Mouse (Mus musculus): ENCODE results near the gene Bcas1. TPM values are rescaled to one million over a fixed set of nuclear protein-coding genes. Genes with fewer than 3 reads are reported as not detected.
A peak's percentile ranks its signal among the peaks of the same experiment; 100 is the strongest.

Gene Bcas1
- polyA plus RNA-seq, 1 experiment from 2014 or later: 1.5 TPM

GRCm38 (mm10) chr2:170388320-170388719, 39.3 kb downstream of the Bcas1 start:
- no peaks in the 10 kb centered on the region for H3K9me3 ChIP-seq (ENCODE audit: control insufficient read depth, low read depth, low read length)
- no peak overlapping the region for H3K9ac ChIP-seq (replicated peaks; ENCODE audit: low read depth, low read length)
- no peak overlapping the region for H3K4me2 ChIP-seq (replicated peaks; ENCODE audit: low read depth, low read length)
- 78% methylated on average over 5 of the region's 5 CpGs for WGBS
- H3K27me3 ChIP-seq (ENCODE audit: control insufficient read depth, insufficient read depth, low read length): no peaks in the 10 kb centered on the region
- H3K27ac ChIP-seq (ENCODE audit: low read length): no peak overlapping the region
- H3K4me1 ChIP-seq (ENCODE audit: control insufficient read depth, insufficient read depth, low read length): no peaks in the 10 kb centered on the region
- H3K4me3 ChIP-seq (ENCODE audit: low read depth, low read length): no peak overlapping the region
- ATAC-seq (ENCODE audit: insufficient number of reproducible peaks, insufficient read depth, low FRiP score, low read depth): no peak
- no peaks in the 10 kb centered on the region for H3K36me3 ChIP-seq (ENCODE audit: control insufficient read depth, insufficient read depth, low read length)

GRCm38 (mm10) chr2:170385556-170385955, 42.1 kb downstream of the Bcas1 start:
- no peak overlapping the region for H3K4me3 ChIP-seq (ENCODE audit: low read depth, low read length)
- no peak overlapping the region for H3K4me2 ChIP-seq (replicated peaks; ENCODE audit: low read depth, low read length)
- no peaks in the 10 kb centered on the region for H3K27me3 ChIP-seq (ENCODE audit: control insufficient read depth, insufficient read depth, low read length)
- H3K4me1 ChIP-seq (ENCODE audit: control insufficient read depth, insufficient read depth, low read length): no peaks in the 10 kb centered on the region
- H3K36me3 ChIP-seq (ENCODE audit: control insufficient read depth, insufficient read depth, low read length): no peaks in the 10 kb centered on the region
- ATAC-seq (ENCODE audit: insufficient number of reproducible peaks, insufficient read depth, low FRiP score, low read depth): no peak
- WGBS: 96% methylated on average over 1 of the region's 1 CpGs
- no peaks in the 10 kb centered on the region for H3K9me3 ChIP-seq (ENCODE audit: control insufficient read depth, low read depth, low read length)
- no peak overlapping the region for H3K27ac ChIP-seq (ENCODE audit: low read length)
- H3K9ac ChIP-seq (replicated peaks; ENCODE audit: low read depth, low read length): no peak overlapping the region

- no peak overlapping the region for H3K4me3 ChIP-seq (ENCODE audit: low read depth, low read length)
- H3K4me2 ChIP-seq (replicated peaks; ENCODE audit: low read depth, low read length): no peak overlapping the region
- WGBS: 74% methylated on average over 1 of the region's 1 CpGs
- H3K9me3 ChIP-seq (ENCODE audit: control insufficient read depth, low read depth, low read length): no peaks in the 10 kb centered on the region
- no peak for ATAC-seq (ENCODE audit: insufficient number of reproducible peaks, insufficient read depth, low FRiP score, low read depth)
- no peak overlapping the region for H3K9ac ChIP-seq (replicated peaks; ENCODE audit: low read depth, low read length)
- no peak overlapping the region for H3K27ac ChIP-seq (ENCODE audit: low read length)
- H3K36me3 ChIP-seq (ENCODE audit: control insufficient read depth, insufficient read depth, low read length): no peaks in the 10 kb centered on the region
- no peaks in the 10 kb centered on the region for H3K4me1 ChIP-seq (ENCODE audit: control insufficient read depth, insufficient read depth, low read length)
- H3K27me3 ChIP-seq (ENCODE audit: control insufficient read depth, insufficient read depth, low read length): no peaks in the 10 kb centered on the region
Observed at GRCm38 (mm10) chr2:170384770-170385169, 42.9 kb downstream of the Bcas1 start.

GRCm38 (mm10) chr2:170373391-170373790, 54.3 kb downstream of the Bcas1 start:
- H3K4me2 ChIP-seq (replicated peaks; ENCODE audit: low read depth, low read length): no peak overlapping the region
- H3K9me3 ChIP-seq (ENCODE audit: control insufficient read depth, low read depth, low read length): no peaks in the 10 kb centered on the region
- H3K27ac ChIP-seq (ENCODE audit: low read length): no peak overlapping the region
- 86% methylated on average over 10 of the region's 10 CpGs for WGBS
- H3K27me3 ChIP-seq (ENCODE audit: control insufficient read depth, insufficient read depth, low read length): no peaks in the 10 kb centered on the region
- H3K36me3 ChIP-seq (ENCODE audit: control insufficient read depth, insufficient read depth, low read length): no peaks in the 10 kb centered on the region
- no peak for ATAC-seq (ENCODE audit: insufficient number of reproducible peaks, insufficient read depth, low FRiP score, low read depth)
- no peaks in the 10 kb centered on the region for H3K4me1 ChIP-seq (ENCODE audit: control insufficient read depth, insufficient read depth, low read length)
- H3K9ac ChIP-seq (replicated peaks; ENCODE audit: low read depth, low read length): no peak overlapping the region
- H3K4me3 ChIP-seq (ENCODE audit: low read depth, low read length): no peak overlapping the region

GRCm38 (mm10) chr2:170365676-170366075, 62.0 kb downstream of the Bcas1 start:
- Histone ChIP-seq H3K27ac (ENCODE audit: low read length) (no peak overlapping the region), H3K27me3 (ENCODE audit: control insufficient read depth, insufficient read depth, low read length) (no peaks in the 10 kb centered on the region), H3K9me3 (ENCODE audit: control insufficient read depth, low read depth, low read length) (no peaks in the 10 kb centered on the region), H3K4me1 (ENCODE audit: control insufficient read depth, insufficient read depth, low read length) (0 out of 2 replicates have a peak, but pooled peaks cover 4% of the 10 kb centered on the region), H3K4me2 (replicated peaks; ENCODE audit: low read depth, low read length) (no peak overlapping the region), H3K36me3 (ENCODE audit: control insufficient read depth, insufficient read depth, low read length) (no peaks in the 10 kb centered on the region), H3K4me3 (ENCODE audit: low read depth, low read length) (no peak overlapping the region), H3K9ac (replicated peaks; ENCODE audit: low read depth, low read length) (no peak overlapping the region)
- ATAC-seq (ENCODE audit: insufficient number of reproducible peaks, insufficient read depth, low FRiP score, low read depth): no peak
- 81% methylated on average over 2 of the region's 2 CpGs for WGBS

- no peak overlapping the region for H3K4me3 ChIP-seq (ENCODE audit: low read depth, low read length)
- H3K9ac ChIP-seq (replicated peaks; ENCODE audit: low read depth, low read length): no peak overlapping the region
- no peaks in the 10 kb centered on the region for H3K9me3 ChIP-seq (ENCODE audit: control insufficient read depth, low read depth, low read length)
- H3K36me3 ChIP-seq (ENCODE audit: control insufficient read depth, insufficient read depth, low read length): no peaks in the 10 kb centered on the region
- WGBS: 34% methylated on average over 3 of the region's 3 CpGs
- no peak overlapping the region for H3K4me2 ChIP-seq (replicated peaks; ENCODE audit: low read depth, low read length)
- peak overlapping the region; percentile 56; the same call in 1 of the 2 replicates for H3K27ac ChIP-seq (ENCODE audit: low read length)
- 0 out of 2 replicates have a peak, but pooled peaks cover 4% of the 10 kb centered on the region for H3K4me1 ChIP-seq (ENCODE audit: control insufficient read depth, insufficient read depth, low read length)
- no peak for ATAC-seq (ENCODE audit: insufficient number of reproducible peaks, insufficient read depth, low FRiP score, low read depth)
- no peaks in the 10 kb centered on the region for H3K27me3 ChIP-seq (ENCODE audit: control insufficient read depth, insufficient read depth, low read length)
Observed at GRCm38 (mm10) chr2:170365271-170365670, 62.4 kb downstream of the Bcas1 start.

- Histone ChIP-seq H3K36me3 (ENCODE audit: control insufficient read depth, insufficient read depth, low read length) (no peaks in the 10 kb centered on the region), H3K4me3 (ENCODE audit: low read depth, low read length) (no peak overlapping the region), H3K27me3 (ENCODE audit: control insufficient read depth, insufficient read depth, low read length) (no peaks in the 10 kb centered on the region), H3K9me3 (ENCODE audit: control insufficient read depth, low read depth, low read length) (no peaks in the 10 kb centered on the region), H3K4me1 (ENCODE audit: control insufficient read depth, insufficient read depth, low read length) (no peaks in the 10 kb centered on the region), H3K4me2 (replicated peaks; ENCODE audit: low read depth, low read length) (no peak overlapping the region), H3K9ac (replicated peaks; ENCODE audit: low read depth, low read length) (no peak overlapping the region), H3K27ac (ENCODE audit: low read length) (no peak overlapping the region)
- WGBS: 57% methylated on average over 16 of the region's 16 CpGs
- ATAC-seq (ENCODE audit: insufficient number of reproducible peaks, insufficient read depth, low FRiP score, low read depth): peak; percentile 33; the same call in 1 of the 2 replicates
Observed at GRCm38 (mm10) chr2:170356667-170357374, 70.8 kb downstream of the Bcas1 start.

GRCm38 (mm10) chr2:170354963-170355367, 72.7 kb downstream of the Bcas1 start:
- Histone ChIP-seq H3K9me3 (ENCODE audit: control insufficient read depth, low read depth, low read length) (no peaks in the 10 kb centered on the region), H3K4me3 (ENCODE audit: low read depth, low read length) (no peak overlapping the region), H3K4me2 (replicated peaks; ENCODE audit: low read depth, low read length) (peak overlapping the region; percentile 19; the same call in 1 of the 2 replicates), H3K4me1 (ENCODE audit: control insufficient read depth, insufficient read depth, low read length) (no peaks in the 10 kb centered on the region), H3K9ac (replicated peaks; ENCODE audit: low read depth, low read length) (no peak overlapping the region), H3K27me3 (ENCODE audit: control insufficient read depth, insufficient read depth, low read length) (no peaks in the 10 kb centered on the region), H3K27ac (ENCODE audit: low read length) (no peak overlapping the region), H3K36me3 (ENCODE audit: control insufficient read depth, insufficient read depth, low read length) (no peaks in the 10 kb centered on the region)
- ATAC-seq (ENCODE audit: insufficient number of reproducible peaks, insufficient read depth, low FRiP score, low read depth): no peak
- 13% methylated on average over 10 of the region's 10 CpGs for WGBS

- 91% methylated on average over 4 of the region's 4 CpGs for WGBS
- Histone ChIP-seq H3K4me3 (ENCODE audit: low read depth, low read length) (no peak overlapping the region), H3K9ac (replicated peaks; ENCODE audit: low read depth, low read length) (no peak overlapping the region), H3K4me2 (replicated peaks; ENCODE audit: low read depth, low read length) (no peak overlapping the region), H3K36me3 (ENCODE audit: control insufficient read depth, insufficient read depth, low read length) (no peaks in the 10 kb centered on the region), H3K9me3 (ENCODE audit: control insufficient read depth, low read depth, low read length) (no peaks in the 10 kb centered on the region), H3K4me1 (ENCODE audit: control insufficient read depth, insufficient read depth, low read length) (no peaks in the 10 kb centered on the region), H3K27me3 (ENCODE audit: control insufficient read depth, insufficient read depth, low read length) (no peaks in the 10 kb centered on the region), H3K27ac (ENCODE audit: low read length) (no peak overlapping the region)
- no peak for ATAC-seq (ENCODE audit: insufficient number of reproducible peaks, insufficient read depth, low FRiP score, low read depth)
Observed at GRCm38 (mm10) chr2:170352273-170352672, 75.4 kb downstream of the Bcas1 start.

All from stomach, embryonic 14.5 days (tissue).